Mouse (Mus musculus) E14TG2a.4 (cell line): Measurements from ENCODE around the gene Stra6l.

Experiments
- CTCF ChIP-seq: conservative IDR thresholded peaks from 2 replicates; pipeline ENCODE4 v1.5.1; 2014; ENCODE audit warnings: low read length
- NANOG ChIP-seq: IDR thresholded peaks from 2 replicates; pipeline ENCODE4 v1.6.1; 2014; ENCODE audit warnings: borderline replicate concordance, low read length, mixed read lengths

DNA sequence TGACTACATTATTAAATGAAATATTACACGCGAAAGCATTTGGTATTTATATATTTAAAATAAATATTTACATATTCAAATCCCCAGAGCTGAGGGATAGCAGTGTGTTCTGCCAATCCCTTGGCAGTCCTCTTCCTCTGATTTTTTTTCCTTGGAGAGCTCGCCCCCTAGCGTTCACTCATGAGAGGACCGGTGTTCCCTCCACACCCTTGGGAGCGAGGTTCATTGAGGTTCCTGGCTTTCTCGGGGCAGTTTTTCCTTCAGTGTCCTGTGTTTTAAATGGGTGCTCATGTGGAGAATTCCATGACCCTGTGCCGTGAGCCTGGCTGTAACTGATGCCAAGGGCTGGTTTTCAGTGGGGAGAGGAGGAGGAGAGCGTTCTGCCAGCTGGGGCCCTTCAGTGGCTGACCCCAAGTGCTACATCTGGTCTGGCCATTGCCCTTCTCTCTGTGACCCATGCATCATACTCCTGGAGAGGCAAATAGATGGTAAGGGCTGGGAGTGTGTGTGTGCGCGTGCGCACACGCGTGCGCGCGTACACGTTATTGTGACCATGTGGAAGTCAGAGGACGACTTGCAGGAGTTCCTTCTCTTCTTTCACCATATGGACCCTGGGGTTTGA lies 7.5 kb downstream of the Stra6l start:
- TF ChIP-seq CTCF (peak; percentile 72), NANOG (no peak)
